Mouse (Mus musculus): ENCODE data around the gene Gipr.

Gipr gene

GRCm38 (mm10) chr7:19148180-19148874, 17.6 kb downstream of the Gipr start:
- no peak for DNase-seq

GRCm38 (mm10) chr7:19147497-19148045, 18.4 kb downstream of the Gipr start:
- no peak for DNase-seq

GRCm38 (mm10) chr7:19146793-19147192, 19.1 kb downstream of the Gipr start:
- no peak for DNase-seq

GRCm38 (mm10) chr7:19137380-19137779, 28.5 kb downstream of the Gipr start:
- peak; percentile 58 for DNase-seq

GRCm38 (mm10) chr7:19136673-19137334, 29.1 kb downstream of the Gipr start:
- no peak for DNase-seq

- DNase-seq = no peak
Observed at GRCm38 (mm10) chr7:19136168-19136567, 29.8 kb downstream of the Gipr start.

- peak; percentile 95 for DNase-seq
Observed at GRCm38 (mm10) chr7:19131324-19131848, 34.5 kb downstream of the Gipr start.

GRCm38 (mm10) chr7:19130657-19131056, 35.3 kb downstream of the Gipr start:
- DNase-seq = no peak

GRCm38 (mm10) chr7:19129396-19129795, 36.5 kb downstream of the Gipr start:
- no peak for DNase-seq

- no peak for DNase-seq
Observed at GRCm38 (mm10) chr7:19127744-19128143, 38.2 kb downstream of the Gipr start.

GRCm38 (mm10) chr7:19124713-19125112, 41.2 kb downstream of the Gipr start:
- peak; percentile 31 for DNase-seq

- peak; percentile 43 for DNase-seq
Observed at GRCm38 (mm10) chr7:19121686-19122085, 44.2 kb downstream of the Gipr start.

GRCm38 (mm10) chr7:19119631-19120429, 46.1 kb downstream of the Gipr start, which contains the start of gene Fbxo46:
Gene Fbxo46, plus strand, starts transcription at chr7:19119859.
- peak; percentile 91 for DNase-seq

- DNase-seq = no peak
Observed at GRCm38 (mm10) chr7:19119083-19119482, 46.8 kb downstream of the Gipr start.

- peak; percentile 53 for DNase-seq
Observed at GRCm38 (mm10) chr7:19118028-19118771, 47.7 kb downstream of the Gipr start, which contains the start of gene Gm4969. Gene Gm4969, minus strand, starts transcription at chr7:19118368.

GRCm38 (mm10) chr7:19109565-19109964, 56.4 kb downstream of the Gipr start:
- no peak for DNase-seq

GRCm38 (mm10) chr7:19107436-19107835, 58.5 kb downstream of the Gipr start:
- no peak for DNase-seq

Measured in kidney, adult 18-20 months (tissue).